Mouse (Mus musculus) thymus, postnatal 25 days (tissue): Measurements from ENCODE around the gene Med29.
"Not testable (repeated sequence)": the region's sequence is repeated elsewhere in the genome, so short reads cannot be mapped to it uniquely, and the experiment has no call there.

Experiments
- DNase-seq: peaks from one replicate; pipeline ENCODE4 v3.0.0; 2022

The Med29 gene

GRCm38 (mm10) chr7:28395425-28395824 lies 2.9 kb upstream of the Med29 start:
- DNase-seq = no peak

GRCm38 (mm10) chr7:28393272-28393951 lies 904 bp upstream of the Med29 start:
- no peak for DNase-seq

GRCm38 (mm10) chr7:28390331-28390730 lies 2.2 kb downstream of the Med29 start:
- no peak for DNase-seq

GRCm38 (mm10) chr7:28387384-28387783 lies 5.1 kb downstream of the Med29 start:
- DNase-seq = not testable (repeated sequence)

- not testable (repeated sequence) for DNase-seq
Measured at GRCm38 (mm10) chr7:28386877-28387276, 5.6 kb downstream of the Med29 start.

GRCm38 (mm10) chr7:28386462-28386861 lies 6.0 kb downstream of the Med29 start:
- DNase-seq = peak; percentile 91

- no peak for DNase-seq
Measured at GRCm38 (mm10) chr7:28386007-28386406, 6.5 kb downstream of the Med29 start.

GRCm38 (mm10) chr7:28385196-28385595 lies 7.3 kb downstream of the Med29 start:
- peak; percentile 49 for DNase-seq

- DNase-seq = peak; percentile 70
Measured at GRCm38 (mm10) chr7:28384162-28384561, 8.3 kb downstream of the Med29 start.

- DNase-seq = no peak
Measured at GRCm38 (mm10) chr7:28383606-28384005, 8.9 kb downstream of the Med29 start.

- peak; percentile 75 for DNase-seq
Measured at GRCm38 (mm10) chr7:28382981-28383396, 9.5 kb downstream of the Med29 start.

- no peak for DNase-seq
Measured at GRCm38 (mm10) chr7:28382347-28382951, 10.1 kb downstream of the Med29 start.

GRCm38 (mm10) chr7:28381938-28382337 lies 10.6 kb downstream of the Med29 start:
- peak; percentile 92 for DNase-seq

GRCm38 (mm10) chr7:28381017-28381790 lies 11.3 kb downstream of the Med29 start:
- peak; percentile 87 for DNase-seq

GRCm38 (mm10) chr7:28380237-28381016 lies 12.1 kb downstream of the Med29 start, which contains the start of gene Zfp36:
TSS of gene Zfp36 (minus strand) at chr7:28380253.
- DNase-seq = peak; percentile 39

GRCm38 (mm10) chr7:28378769-28379651 lies 13.5 kb downstream of the Med29 start:
- peak; percentile 96 for DNase-seq

GRCm38 (mm10) chr7:28378066-28378690 lies 14.3 kb downstream of the Med29 start:
- DNase-seq = peak; percentile 60

- DNase-seq = peak; percentile 22
Measured at GRCm38 (mm10) chr7:28377190-28378065, 15.1 kb downstream of the Med29 start.

- DNase-seq = peak; percentile 68
Measured at GRCm38 (mm10) chr7:28376011-28376771, 16.3 kb downstream of the Med29 start.
